Mouse (Mus musculus): ENCODE measurements around the gene Mybph.

Mybph gene

GRCm38 (mm10) chr1:134193126-134193525 is at the start of gene Mybph:
TSS of gene Mybph (plus strand) at chr1:134193448.
- in situ Hi-C loops (cut with MseI, MboI), result no loop called here

DNA sequence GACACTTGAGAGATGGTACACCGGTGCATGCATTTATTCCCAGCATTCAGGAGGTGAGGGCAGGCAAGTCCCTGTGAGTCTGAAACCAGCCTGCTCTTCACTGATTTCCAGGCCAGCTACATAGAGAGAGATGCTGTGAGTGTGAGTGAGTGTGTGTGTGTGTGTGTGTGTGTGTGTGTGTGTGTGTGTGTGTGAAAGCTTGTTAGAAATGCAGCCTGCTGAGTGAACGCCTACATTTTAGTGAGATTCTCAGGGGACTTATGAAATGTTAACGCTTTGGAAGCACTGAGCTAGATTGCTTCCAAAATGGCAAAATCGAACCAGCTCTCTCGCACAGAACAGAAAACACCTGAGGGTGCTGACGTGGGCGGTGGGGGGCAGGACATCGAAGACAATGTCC is 47.2 kb upstream of the Mybph start:
- in situ Hi-C loops (cut with MseI, MboI), result no loop called here

DNA sequence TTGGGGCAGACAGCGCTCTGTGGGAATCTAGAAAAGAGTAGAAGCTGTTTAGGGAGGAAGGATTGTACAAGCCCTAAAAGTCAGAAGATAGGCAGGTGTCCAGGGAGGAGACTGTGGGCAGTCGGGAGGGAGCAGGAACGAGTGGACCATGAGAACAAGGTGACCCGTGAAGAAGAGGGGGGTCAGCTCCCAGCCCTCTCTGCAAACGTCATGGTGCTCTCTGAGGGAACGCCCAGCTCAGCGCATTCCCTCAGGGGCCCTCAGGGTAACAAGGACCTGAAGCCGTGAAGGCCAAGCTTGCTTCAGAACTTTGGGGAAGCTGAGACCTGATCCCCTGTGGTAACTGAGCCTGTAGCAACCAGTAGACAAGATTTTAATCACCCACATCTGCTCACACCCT is 43.2 kb upstream of the Mybph start:
- in situ Hi-C loops (cut with MseI, MboI), result loop anchor here (5.0 to 10.0 kb wide), 4 partner anchors 92 to 187 kb away; partner anchors contain the start of gene Ppfia4 (in 1 of the 2)

- in situ Hi-C loops (cut with MseI, MboI), result loop anchor here (5.0 to 10.0 kb wide), 4 partner anchors 92 to 187 kb away; partner anchors contain the start of gene Ppfia4 (in 1 of the 2)
Observed at GRCm38 (mm10) chr1:134150745-134151144, 42.5 kb upstream of the Mybph start.

DNA sequence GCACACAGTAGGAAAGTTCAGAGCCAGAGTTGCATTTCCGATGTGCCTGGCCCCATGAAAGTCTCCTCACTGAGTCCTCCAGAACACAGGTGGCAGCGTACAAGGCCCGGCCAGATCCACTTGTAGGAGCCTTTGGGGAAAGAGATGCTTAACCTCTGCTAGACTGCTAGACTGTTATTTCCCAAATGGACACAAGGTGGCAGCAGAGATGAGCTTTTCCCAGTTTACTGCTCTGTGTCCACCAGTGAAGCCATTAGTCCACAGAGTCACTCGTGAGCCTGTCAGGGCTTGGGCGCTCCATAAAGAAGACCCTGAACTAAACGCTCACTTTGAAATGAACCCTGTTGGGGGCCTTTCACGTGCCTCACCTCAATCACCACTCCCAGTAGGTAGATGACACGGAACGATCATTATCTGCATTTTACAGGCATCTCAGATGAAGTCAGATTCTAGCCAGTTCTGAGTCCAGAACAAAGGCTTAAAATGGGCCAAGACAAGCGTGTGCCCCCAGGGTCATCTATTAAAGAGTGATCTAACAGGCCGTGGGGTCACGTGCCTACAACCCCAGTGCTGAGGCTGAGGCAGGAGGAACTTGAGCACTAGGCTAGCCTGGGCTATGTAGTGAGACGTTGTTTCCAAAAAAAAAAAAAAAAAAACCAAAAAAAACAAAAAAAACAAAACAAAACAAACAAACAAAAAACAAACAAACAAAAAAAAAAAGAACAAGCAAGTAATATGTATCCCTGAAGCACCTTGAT is 41.4 kb upstream of the Mybph start:
- in situ Hi-C loops (cut with MseI, MboI), result loop anchor here (5.0 to 10.0 kb wide), 4 partner anchors 90 to 185 kb away; partner anchors contain the start of gene Ppfia4 (in 1 of the 2)

DNA sequence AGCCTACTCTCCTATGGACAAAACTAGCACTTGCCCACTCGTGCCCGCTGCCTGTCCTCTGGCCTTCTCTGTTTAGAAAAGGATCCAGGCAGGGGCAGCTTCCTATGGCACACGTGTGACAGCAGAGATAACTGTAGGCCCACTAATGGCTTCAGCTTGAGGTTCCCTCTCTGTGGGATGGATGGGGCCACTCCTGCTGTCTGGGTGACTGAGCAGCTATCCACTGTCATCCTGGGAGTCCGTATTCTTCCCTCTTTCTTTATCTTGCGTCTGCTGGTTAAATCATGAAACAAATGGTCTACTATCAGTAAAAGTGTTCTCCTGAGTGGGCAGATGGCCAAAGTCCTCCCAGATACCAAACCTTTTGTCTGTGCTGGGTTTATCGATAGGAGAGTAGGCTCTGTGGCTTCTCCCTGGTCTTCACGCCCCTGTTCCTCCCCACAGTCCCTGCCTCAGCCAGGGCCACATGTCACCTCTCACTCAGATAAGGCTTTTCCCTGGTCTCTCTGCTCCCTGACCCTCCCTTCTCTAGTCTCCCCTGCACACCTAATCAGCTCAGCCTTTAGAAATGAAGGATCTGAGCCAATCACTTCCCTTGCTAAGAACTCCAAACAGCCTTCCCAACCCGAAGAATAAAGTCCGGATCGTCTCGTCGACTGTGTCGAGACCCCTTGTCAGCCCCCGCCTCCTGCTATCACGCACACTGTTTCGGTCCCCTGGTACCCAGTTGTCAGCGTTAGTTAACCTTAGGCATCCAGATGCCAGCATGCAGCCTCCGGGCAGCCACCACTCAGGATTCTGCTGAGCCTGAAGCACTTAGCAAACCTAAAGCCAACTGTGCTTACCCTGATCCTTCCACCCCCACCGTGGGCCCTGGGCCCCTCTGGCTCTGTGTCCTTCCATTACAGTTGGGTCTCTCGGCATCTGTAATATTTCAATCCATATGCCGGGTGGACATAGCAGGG is 40.3 kb upstream of the Mybph start:
- in situ Hi-C loops (cut with MseI, MboI), result loop anchor here (5.0 to 10.0 kb wide), 4 partner anchors 89 to 184 kb away; partner anchors contain the start of gene Ppfia4 (in 1 of the 2)

DNA sequence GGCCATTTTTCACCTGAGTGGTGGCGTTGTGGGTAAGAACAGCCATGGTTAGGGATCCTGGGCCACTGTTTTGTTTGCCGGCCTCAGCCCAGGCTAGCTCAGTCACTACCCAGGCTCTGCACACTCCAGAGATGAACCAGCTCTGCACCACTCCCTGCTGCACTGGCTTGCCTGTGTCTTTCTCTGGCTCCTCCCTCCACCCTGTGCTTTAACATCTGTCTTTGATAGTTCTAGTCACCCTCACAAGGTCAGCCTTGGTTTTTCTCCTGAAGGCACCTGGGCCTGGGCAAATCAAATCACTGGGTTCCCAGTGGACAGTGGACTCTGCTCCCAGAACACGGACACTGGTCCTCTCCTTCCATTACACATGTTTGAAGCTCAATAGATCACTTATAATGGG is 39.1 kb upstream of the Mybph start:
- in situ Hi-C loops (cut with MseI, MboI), result loop anchor here (5.0 to 10.0 kb wide), 4 partner anchors 88 to 183 kb away; partner anchors contain the start of gene Ppfia4 (in 1 of the 2)

- in situ Hi-C loops (cut with MseI, MboI), result loop anchor here (5.0 to 10.0 kb wide), 4 partner anchors 88 to 183 kb away; partner anchors contain the start of gene Ppfia4 (in 1 of the 2)
Observed at GRCm38 (mm10) chr1:134154655-134155054, 38.6 kb upstream of the Mybph start.

DNA sequence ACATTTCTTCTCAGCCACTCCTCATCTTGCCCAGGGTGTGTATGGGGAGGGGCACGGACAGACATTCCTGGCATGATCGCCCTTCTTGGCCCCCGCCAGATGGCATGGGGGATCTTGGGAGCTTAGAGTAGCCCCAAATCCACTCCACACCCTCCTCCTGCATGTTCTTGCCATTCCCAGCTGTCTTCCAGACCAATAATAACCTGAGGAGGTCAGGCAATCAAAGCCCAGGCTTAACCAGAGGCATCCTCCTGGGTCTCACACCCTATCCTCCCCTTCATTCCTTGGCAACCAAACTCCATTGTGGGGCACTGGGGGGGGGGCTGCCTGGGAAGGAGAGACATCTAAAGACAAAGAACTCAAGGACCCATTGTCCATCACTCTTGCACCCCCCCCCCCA is 32.8 kb upstream of the Mybph start:
- in situ Hi-C loops (cut with MseI, MboI), result no loop called here

GRCm38 (mm10) chr1:134161399-134161798 is 31.8 kb upstream of the Mybph start:
- in situ Hi-C loops (cut with MseI, MboI), result no loop called here

DNA sequence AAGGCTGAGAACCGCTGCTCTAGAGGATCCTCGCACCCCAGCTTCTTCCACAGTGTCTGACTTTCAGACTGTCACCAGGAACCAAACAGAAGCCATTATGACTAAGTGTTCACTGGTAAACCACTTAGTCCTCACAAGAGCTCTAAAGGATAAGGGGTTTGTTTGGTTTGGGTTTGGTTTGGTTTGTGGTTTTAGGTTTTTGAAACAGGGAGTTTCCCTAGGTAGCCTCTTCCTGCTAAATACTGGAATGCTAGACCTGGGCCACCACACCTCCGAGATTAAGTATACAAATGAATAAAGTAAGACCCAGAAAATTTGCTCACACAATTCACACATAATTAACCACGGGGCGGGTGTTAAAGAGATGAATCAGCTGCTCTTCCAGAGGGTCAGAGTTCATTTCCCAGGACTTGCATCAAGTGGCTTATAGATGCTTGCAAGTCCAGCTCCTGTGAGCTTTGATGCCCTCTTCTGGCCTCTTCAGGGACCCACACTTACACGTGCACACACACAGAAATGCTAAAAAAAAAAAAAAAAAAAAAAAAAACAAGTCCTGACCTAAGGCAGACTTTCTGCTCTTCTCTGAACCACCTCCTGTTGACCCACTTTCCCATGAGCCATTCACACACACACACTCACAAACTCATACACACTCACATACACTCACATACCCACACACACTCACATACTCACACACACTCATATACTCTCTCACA is 30.6 kb upstream of the Mybph start:
- in situ Hi-C loops (cut with MseI, MboI), result no loop called here

DNA sequence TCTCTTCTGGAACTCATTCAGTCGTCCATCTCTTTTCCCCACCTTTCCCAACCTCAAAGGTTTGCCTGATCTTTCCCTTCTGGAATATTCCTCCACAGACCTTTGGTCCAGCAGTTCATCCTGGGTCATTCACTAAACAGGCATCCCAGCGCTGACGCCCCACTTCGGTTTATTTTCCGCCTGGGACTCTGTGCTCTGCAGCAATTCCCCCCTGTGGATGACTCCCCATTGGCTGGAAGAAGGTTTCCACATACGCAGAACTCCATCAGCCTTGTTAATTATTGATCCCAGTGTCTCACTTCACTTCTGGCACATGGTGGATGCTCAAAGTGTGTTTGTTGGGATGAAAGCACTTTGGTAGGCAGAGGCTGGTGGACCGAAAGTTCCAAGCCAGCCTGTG is 29.8 kb upstream of the Mybph start:
- in situ Hi-C loops (cut with MseI, MboI), result no loop called here

GRCm38 (mm10) chr1:134164454-134164853 is 28.8 kb upstream of the Mybph start:
- in situ Hi-C loops (cut with MseI, MboI), result no loop called here

DNA sequence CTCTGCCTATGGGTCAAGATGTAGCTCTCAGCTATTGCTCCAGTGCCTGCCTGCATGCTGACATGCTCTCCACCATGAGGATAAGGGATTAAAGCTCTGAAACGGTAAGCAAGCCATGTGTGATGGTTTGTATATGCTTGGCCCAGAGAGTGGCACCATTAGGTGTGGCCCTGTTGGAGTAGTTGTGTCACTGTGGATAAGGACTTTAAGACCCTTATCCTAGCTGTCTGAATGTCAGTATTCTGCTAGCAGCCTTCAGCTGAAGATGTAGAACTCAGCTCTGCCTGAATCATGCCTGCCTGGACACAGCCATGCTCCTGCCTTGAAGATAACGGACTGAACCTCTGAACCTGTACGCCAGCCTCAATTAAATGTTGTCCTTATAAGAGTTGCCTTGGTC is 26.7 kb upstream of the Mybph start:
- in situ Hi-C loops (cut with MseI, MboI), result no loop called here

DNA sequence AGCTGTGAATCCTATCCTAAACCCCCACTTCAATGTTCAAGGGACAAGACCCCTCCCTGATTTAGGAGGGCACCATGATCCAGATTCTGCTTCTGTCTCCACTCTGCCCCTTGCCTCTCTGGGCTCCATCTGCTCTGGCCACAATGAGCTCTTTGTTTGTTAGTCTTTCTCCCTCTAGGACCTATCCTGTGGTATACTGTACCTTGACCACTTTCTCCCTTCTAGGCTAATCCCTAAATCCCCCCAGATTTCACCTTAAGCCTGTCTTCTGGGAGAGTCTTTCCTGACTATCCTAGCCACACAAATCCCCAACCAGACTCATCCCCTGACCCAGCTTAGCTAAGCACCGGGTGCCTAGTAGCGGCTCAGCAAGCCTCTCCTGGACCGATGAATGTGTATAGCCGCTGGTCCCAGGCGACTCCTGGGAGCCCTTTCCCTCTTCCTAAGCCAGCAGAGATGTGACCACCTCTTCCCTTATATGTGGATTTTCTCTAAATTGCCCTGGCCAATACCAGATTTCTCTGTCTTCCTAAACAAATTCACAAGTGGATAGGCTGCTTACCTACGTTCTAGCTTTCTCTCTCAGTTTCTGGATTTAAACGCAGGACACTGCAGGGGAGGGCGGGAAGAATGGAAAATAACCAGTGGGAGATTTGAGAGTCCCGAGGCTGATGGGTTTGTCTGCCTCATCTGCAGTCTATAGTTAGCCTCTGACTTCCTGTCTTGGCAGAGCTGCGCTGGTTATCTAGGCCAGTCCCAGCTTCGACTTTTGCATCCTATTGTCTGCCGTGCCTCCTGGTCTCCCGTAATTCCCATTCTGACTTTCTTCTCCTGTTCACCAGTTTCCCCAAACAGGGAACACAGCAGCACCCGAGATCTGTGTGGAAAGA is 25.6 kb upstream of the Mybph start:
- in situ Hi-C loops (cut with MseI, MboI), result no loop called here

DNA sequence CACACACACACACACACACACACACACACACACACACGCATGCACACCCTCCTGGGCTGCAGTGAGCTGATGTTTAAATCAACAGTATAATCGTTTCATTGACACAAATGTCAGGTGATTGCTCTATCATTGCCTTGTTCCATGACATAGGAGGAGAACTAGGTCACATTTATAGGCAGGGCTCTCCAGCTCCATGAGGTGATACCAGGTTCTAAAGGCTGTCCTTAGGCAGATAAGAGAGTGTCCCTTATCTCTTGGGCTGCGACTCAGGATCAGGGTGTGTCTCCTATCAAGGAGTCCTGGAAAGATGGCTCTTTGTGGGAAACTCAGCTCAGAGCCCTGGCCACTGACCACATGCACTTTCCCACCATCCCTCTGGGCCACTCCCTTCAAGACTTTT is 24.7 kb upstream of the Mybph start:
- in situ Hi-C loops (cut with MseI, MboI), result no loop called here

GRCm38 (mm10) chr1:134168985-134169697 is 24.1 kb upstream of the Mybph start:
- in situ Hi-C loops (cut with MseI, MboI), result no loop called here

DNA sequence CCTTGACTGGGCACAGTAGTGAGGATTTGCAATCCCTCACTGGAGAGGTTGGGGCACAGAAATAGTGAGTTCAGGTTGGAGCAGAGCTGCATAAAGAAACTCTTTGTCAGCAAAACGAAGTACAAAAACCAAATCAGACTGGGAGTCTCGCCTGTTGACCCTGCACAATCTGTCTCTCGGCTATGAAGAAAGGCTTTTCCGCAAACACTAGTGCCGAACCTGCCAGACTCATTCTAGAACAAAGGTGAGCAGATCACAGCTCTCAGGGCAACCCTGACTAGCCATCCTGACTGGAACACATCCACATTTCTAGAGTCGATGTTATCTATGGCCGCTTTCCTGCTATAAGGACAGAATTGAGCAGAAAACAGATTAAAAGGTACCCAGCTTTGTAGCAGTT is 20.2 kb upstream of the Mybph start:
- in situ Hi-C loops (cut with MseI, MboI), result no loop called here

DNA sequence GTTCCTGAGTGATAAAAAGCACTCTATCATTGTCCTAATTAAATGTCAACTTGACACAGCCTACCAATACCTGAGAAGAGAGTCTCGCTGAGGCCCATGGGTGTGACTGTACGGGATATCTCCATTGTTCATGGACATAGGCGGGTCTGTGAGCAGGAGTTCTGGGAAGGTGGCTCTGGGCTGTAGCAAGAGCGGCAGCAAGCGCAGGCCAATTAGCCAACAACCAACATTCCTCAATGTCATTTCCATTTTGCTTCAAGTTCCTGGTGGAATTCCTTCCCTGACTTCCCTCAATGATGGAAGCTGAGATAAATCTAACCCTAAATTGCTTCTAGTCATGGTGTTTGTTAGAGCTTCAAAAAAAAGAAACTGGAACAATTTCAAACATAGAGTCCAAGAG is 15.3 kb upstream of the Mybph start:
- in situ Hi-C loops (cut with MseI, MboI), result no loop called here

GRCm38 (mm10) chr1:134182025-134182424 is 11.2 kb upstream of the Mybph start, which contains the start of gene Chil1:
TSS of gene Chil1 (plus strand) at chr1:134182176.
- in situ Hi-C loops (cut with MseI, MboI), result no loop called here
